Mouse (Mus musculus): Measurements from ENCODE around the gene Nol4l.

Gene Nol4l

DNA sequence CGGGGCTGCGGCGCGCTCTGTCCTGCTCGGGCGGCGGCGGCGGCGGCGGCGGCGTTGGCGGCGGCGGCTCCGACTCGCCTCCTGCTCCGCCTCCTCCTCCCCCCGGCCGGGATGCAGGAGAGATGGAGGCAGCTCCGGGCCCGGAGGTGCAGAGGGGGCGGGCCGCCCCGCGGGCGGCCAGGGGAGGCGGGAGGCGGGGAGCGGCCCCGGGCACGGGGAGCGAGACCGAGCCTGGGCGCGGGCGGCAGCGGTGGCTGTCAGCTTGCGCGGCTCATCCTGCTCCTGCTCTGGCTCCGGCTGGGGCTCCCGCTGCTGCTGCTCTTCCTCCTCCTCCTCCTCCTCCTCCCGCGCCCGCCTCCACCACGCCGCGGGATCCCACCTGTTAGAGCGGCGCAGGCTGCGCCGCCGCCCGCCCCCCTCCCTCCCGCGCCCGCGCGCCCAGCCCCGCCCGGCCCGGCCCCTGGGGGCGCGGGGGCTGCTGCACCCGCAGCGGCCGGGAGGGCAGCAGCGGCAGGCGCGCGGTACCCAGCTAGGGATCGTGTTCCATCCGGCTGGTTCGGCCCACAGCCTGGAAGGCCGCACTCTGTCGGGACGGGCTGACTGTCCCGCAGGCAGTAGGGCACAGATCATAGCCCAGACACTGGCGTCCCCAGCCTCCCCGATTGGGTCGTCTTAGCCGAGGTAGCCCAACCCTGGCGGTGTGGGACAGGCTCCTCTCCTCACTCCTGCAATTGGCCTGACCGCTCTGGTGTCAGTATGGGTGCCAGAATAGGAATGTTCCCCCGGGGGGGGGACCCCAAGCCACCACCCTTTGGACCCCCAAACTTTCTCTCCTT lies at the start of gene Nol4l:
Gene Nol4l, minus strand, starts transcription at position 41 of the 836 bp plus-strand sequence.
- no peak for DNase-seq (ENCODE audit: low spot score)

GRCm38 (mm10) chr2:153577122-153577521 lies 47.4 kb upstream of the Nol4l start:
- no peak for DNase-seq (ENCODE audit: low spot score)

GRCm38 (mm10) chr2:153576150-153576549 lies 46.4 kb upstream of the Nol4l start:
- DNase-seq (ENCODE audit: low spot score): no peak

GRCm38 (mm10) chr2:153575554-153575953 lies 45.8 kb upstream of the Nol4l start:
- no peak for DNase-seq (ENCODE audit: low spot score)

DNA sequence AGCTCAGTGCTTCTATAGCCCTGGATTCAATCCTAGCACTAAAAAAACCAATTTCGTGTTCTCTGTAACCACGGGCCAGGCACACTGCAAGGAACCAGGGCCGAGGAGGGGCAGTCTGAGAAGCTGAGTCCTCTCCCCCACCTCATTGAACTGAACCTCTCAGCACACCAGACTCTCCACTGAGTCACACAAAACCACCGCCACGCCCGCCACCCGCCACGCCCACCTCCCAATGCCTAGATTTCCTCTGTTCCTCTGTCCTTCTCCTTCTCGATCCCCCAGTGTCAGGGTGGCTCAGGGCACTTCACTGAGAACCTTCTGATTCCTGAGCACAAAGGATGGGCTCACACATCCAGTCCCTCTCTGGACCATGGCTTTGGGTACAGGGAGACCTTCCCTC lies 43.3 kb upstream of the Nol4l start:
- no peak for DNase-seq (ENCODE audit: low spot score)

GRCm38 (mm10) chr2:153568541-153568940 lies 38.8 kb upstream of the Nol4l start:
- DNase-seq (ENCODE audit: low spot score): no peak

DNA sequence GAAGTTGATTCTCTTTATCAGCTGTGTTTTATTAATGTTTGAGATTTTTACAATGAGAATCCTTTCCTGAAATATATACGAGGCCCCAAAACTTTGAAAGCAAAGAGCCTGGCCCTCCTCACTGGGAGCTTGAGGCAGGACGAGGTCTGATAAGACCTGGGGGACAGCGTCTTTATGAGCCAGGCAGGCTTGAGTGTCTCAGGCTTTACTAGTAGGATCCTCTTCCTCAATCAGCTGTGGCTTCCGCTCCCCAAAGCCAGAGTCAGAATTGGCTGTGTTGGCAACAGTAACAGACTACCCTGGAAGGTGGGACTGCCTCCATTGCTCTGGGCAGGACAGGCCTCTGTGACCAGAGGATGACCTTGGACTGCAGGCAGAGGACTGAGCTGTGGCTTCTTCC lies 38.2 kb upstream of the Nol4l start:
- no peak for DNase-seq (ENCODE audit: low spot score)

- no peak for DNase-seq (ENCODE audit: low spot score)
Observed at GRCm38 (mm10) chr2:153564343-153564742, 34.6 kb upstream of the Nol4l start.

- no peak for DNase-seq (ENCODE audit: low spot score)
Observed at GRCm38 (mm10) chr2:153561564-153561963, 31.8 kb upstream of the Nol4l start.

DNA sequence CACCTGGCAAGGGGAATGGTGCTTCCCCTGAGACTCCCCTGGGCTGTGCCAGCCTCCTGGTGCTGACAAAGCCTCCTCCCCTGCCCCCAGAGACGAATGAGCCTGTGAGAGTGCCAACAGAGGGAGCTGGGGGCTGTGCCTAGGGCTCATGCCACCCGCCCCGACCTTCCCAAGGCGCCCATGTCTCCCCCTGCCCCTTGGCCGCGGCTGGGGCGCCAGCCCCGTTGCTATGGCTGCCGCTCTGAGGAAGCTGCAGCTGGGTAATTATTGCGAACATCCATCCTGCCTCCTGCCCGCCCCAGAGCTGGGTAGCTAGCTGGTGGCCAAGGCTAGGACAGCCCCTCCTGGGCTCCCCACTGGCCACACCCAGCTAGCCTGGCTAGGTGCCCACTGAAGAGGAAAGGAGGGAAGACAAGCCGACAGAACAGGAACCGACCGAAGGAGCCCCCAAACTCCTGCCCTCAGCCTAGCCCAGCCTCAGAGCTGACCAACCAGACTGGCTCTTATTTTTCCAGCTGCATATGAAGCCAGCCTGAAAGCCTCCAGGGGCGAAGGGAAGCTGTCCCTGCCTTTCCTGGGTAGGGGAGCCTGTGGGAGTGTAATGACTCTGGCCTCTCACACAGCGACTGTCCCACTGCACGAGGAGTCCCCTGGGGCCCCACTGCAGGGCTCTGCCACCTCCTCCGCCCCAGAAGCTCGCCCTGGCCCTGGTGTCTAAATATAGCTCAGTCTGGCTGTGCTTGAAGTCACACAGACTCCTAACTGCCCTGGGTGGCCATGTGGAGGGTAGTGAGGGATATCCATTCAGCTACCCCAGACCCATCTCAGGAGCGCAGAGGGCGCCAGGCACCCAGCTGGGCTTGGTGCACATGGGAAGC lies 31.1 kb upstream of the Nol4l start:
- DNase-seq (ENCODE audit: low spot score): no peak

GRCm38 (mm10) chr2:153559613-153560152 lies 29.9 kb upstream of the Nol4l start:
- no peak for DNase-seq (ENCODE audit: low spot score)

GRCm38 (mm10) chr2:153558464-153558863 lies 28.7 kb upstream of the Nol4l start:
- no peak for DNase-seq (ENCODE audit: low spot score)

GRCm38 (mm10) chr2:153557259-153557658 lies 27.5 kb upstream of the Nol4l start:
- no peak for DNase-seq (ENCODE audit: low spot score)

- DNase-seq (ENCODE audit: low spot score): no peak
Observed at GRCm38 (mm10) chr2:153556208-153556607, 26.4 kb upstream of the Nol4l start.

- DNase-seq (ENCODE audit: low spot score): no peak
Observed at GRCm38 (mm10) chr2:153554543-153554942, 24.8 kb upstream of the Nol4l start.

- no peak for DNase-seq (ENCODE audit: low spot score)
Observed at GRCm38 (mm10) chr2:153549486-153549885, 19.7 kb upstream of the Nol4l start.

DNA sequence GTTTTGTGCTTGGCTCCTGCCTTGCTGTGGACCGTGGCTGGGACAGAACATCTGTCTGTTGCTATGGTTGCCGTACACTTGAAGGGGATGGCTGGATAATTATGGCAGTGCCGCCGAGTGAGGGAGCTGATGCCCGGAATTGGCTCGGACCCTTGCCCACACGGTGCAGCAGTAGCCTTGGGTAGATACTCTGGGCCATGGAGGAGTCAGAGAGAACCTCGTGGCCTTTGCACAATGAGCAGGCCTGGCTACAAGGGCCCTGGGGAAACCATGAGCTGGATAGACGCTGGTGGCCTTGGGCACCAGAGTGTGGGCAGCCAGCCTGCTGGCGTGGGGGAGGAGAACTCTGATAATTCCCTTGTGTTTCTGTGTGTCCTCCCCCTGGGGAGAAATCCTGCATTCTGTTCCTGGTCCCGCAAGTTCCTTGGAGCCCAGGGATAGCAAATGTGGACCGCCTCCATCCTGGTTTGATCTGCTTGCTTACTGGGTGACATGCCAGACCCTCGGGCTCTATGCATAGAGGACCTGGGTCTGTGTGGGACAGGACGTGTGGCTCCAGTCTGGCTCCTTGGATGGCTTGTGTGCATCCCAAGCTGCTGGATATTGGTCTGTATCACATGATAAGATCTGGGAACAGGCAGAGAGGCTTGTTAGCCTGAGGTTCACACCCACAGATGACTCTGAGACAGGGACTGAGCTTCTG lies 18.6 kb upstream of the Nol4l start:
- no peak for DNase-seq (ENCODE audit: low spot score)

DNA sequence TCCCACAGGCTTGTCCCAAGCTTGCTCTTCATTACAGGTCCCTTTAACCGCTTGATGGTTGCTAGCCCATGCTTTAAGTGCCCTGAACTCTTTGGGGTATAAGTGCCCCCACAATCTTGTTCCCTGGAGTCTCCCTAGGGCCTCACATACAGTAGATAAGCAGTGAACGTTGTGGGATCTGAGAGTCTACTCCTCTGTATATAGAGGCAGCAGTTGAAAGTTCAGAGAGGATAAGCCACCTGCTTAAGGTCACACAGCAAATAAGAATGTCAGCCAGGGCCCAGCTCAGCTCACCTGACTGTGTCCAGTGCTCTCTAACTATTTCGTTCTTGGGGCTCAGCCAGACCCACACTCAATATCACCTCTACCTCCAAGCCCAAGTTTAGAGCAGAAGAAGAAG lies 17.9 kb upstream of the Nol4l start:
- DNase-seq (ENCODE audit: low spot score): no peak

DNA sequence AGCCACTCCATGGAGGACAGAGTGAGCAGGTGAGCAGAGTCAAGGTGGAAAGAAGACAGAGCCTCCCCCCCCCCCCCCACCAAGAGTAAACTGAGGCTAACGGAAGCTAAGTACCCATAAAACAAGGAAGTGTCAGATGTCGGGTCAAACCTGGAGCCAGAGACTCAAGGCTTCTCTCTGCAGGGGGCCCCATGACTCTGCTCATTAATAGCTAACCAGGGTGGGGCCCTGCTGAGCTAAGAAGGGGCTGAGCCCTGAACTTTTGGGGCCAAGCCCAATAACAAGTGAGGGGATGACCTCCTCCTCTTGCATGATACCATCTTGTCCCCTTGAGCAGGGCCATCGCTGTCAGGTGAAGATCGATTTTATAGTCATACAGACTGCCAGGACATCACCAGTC lies 17.2 kb upstream of the Nol4l start:
- no peak for DNase-seq (ENCODE audit: low spot score)

DNA sequence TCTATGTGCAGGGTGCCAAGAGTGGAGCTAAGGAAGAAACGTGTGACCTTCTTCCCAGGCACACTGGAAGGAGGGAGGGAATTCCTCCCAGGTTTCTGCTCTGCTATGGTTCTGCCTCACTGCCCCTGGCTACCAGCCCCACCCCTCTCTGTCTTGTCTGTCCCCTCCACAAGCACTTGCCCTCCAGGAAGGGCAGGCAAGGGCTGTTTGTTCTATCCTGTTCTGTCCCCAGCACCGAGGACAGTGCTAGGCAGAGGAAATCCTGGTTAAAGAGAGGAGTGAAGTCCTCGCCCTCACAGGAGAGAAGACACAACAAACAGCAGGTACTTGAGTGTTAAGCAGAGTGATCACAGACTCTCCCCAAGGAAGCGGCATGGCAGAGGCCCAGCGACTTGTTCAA lies 16.7 kb upstream of the Nol4l start:
- DNase-seq (ENCODE audit: low spot score): no peak

DNA sequence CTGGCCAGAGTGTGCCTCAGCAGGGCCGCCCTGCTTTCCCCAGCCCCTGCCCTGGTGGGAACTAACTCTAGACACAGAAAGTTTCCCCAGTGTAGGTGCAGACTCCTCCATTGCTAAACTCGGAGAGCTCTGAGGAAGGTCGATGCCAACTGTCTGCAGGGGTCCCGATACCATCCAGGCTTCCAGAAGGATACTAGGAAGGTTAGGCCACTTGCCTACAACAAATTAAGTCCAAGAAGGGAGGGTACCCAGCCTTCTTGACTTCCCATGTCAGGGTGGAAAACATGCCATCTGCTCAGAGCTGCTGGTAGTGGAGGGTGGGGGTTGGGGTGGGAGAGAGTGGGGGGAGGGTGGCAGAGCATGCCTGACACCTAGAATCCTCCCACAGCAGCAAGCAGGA lies 15.0 kb upstream of the Nol4l start:
- no peak for DNase-seq (ENCODE audit: low spot score)

Measured in urinary bladder, postnatal 25 days (tissue).